Mouse (Mus musculus) stomach, postnatal 0 days (tissue): ENCODE data around the gene Tagap.

Experiments used
- CTCF ChIP-seq: IDR thresholded peaks from 2 replicates; pipeline ENCODE4 v1.5.1; 2016; ENCODE audit warnings: antibody characterized with exemption, low read depth, mild to moderate bottlenecking, moderate library complexity
- EP300 ChIP-seq: optimal IDR thresholded peaks from 2 replicates; pipeline ENCODE3; 2016; ENCODE audit warnings: antibody characterized with exemption

DNA sequence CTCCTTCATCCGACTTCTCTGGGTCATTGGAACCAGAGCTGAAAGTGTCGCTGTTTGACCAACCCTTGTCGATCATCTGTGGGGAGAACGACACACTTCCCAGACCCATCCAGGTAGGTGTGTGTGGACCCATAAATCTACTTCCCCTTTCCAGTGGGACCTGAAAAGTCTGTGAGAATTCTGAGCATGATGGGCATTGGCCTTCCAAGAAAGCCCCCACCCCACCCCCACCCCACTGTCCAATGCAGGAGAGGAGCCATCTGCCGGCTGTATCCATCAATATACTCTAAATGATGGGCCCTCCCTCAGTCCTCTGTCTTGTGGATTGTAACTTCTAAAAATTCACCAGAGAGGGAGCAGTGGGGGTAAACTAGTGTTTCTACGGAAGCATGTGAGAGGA, 2.9 kb downstream of the Tagap start:
- TF ChIP-seq CTCF = no peak
- no peak for TF ChIP-seq EP300
